Mouse (Mus musculus) adrenal gland, postnatal 14 days (tissue): ENCODE measurements around the gene Shroom3. TPM values are rescaled to one million over a fixed set of nuclear protein-coding genes. Genes with fewer than 3 reads are reported as not detected.

ENCODE experiments used
- DNase-seq: peaks from one replicate; pipeline ENCODE4 v3.0.0; 2021; ENCODE audit warnings: mixed read lengths
- total RNA-seq: library from RNA; stranded (reverse); gene quantifications from 2 replicates; pipeline ENCODE4 v1.2.3, GENCODE M21; 2021

Shroom3 gene
- total RNA-seq, 1 experiment from 2014 or later, result 7.9 TPM

GRCm38 (mm10) chr5:92969926-92970325 lies 286.7 kb downstream of the Shroom3 start:
- no peak for DNase-seq

DNA sequence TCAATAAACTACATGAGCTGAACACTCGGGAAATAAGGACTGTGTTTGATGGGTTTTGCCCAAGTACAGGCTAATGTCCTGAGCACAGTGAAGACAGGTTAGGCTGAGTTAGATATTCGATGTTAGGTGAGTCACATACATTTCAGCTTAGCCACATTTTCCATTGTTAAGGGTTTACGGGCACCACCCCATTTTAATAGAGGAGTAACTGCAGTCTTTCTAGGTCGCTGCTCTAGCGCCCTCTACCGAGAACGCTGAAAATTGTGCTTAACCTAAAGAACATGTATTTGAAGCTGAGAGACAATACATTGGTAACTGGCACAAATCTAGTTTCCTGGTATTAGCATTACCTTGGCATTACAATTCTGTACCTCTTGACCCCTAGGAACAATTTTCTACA lies 287.2 kb downstream of the Shroom3 start:
- DNase-seq, result peak; percentile 39

- DNase-seq, result no peak
Measured at GRCm38 (mm10) chr5:92980393-92980792, 297.2 kb downstream of the Shroom3 start.

DNA sequence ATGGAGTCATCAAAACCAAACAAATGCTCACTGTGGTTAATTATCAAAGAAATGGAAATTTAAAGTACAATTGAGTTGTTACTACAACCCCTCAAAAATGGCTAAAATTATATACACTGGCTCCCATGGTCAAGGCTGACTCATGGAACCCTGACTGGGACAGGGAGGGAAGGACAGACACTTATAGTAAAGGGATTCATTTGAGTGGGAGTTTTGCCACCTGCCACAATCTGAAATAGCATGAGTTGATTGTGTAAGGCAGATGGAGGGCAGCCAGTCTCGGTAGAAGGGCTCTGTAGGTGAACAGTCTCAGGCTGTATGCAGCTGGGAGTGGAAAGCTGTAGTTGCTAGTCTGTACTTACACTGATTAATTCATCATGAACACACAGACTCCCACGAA lies 297.6 kb downstream of the Shroom3 start:
- DNase-seq, result no peak

DNA sequence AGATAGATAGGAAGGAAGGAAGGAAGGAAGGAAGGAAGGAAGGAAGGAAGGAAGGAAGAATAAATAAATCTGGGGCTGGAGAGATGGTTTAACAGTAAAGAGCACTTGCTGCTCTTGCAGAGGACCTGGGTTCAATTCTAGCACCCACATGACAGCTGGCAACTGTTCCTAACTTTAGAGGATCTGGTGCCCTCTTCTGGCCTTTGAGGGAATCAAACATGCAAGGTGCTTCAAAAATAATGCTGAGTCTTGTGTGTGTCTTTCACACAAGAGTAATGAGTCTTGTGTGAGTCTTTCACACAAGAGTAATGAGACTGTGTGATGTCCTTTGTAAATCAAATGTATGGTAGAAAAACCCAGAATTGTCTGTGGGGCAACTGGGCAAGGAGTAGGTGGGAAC lies 299.4 kb downstream of the Shroom3 start:
- DNase-seq, result peak; percentile 47

DNA sequence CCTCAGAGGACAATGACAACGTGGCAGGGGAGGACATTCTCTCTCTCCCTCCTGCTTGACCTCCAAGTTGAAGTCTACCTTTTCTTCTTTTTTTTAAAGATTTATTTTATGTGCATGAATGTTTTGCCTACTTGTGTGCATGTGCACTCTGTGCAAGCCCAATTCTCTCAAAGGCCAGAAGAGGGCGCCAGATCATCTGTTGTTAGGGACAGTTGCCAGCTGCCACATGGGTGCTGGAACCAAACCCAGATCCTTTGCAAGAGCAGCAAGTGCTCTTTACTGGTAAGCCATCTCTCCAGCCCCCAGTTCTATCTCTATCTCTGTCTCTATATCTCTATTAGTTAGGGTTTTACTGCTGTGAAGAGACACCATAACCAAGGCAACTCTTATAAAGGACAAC lies 300.7 kb downstream of the Shroom3 start:
- DNase-seq, result peak; percentile 32

DNA sequence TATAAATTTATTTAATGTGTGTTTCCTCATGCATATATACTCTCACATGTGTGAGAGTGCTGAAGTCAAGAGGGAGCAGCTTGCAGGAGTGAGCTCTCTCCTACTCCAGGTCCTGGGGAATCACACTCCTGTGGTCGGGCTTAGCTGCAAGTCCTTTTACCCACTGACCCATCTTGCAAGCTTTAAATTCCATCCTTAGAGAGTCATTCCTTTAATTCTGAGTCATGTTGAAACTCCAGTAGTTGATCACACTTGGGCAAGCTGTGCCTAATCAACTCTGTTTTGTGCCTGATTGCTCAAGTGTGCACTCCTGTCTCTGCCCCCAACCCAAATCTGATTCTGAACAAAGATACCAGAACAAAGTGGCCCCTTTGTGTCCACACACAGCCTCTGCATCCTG lies 301.5 kb downstream of the Shroom3 start:
- no peak for DNase-seq

DNA sequence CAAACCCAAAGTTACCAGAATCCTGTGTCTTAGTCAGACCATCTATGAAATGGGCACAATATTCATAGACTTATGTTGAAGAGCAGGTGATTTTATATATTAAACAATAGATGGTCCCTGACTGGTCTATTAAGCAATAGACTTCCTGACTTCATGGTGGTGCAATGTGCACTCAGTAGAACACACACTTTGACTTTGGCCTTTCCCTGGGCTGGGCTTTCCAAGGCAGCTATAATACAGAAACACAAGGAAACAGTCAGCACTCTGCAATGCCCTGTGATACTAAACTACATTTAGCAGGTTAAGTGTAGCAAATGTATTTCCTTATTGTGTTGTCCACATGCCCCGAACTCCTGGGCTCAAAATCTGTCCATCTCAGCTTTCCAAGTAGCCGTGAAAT lies 302.2 kb downstream of the Shroom3 start:
- no peak for DNase-seq

GRCm38 (mm10) chr5:92986651-92987610 lies 303.7 kb downstream of the Shroom3 start:
- no peak for DNase-seq

DNA sequence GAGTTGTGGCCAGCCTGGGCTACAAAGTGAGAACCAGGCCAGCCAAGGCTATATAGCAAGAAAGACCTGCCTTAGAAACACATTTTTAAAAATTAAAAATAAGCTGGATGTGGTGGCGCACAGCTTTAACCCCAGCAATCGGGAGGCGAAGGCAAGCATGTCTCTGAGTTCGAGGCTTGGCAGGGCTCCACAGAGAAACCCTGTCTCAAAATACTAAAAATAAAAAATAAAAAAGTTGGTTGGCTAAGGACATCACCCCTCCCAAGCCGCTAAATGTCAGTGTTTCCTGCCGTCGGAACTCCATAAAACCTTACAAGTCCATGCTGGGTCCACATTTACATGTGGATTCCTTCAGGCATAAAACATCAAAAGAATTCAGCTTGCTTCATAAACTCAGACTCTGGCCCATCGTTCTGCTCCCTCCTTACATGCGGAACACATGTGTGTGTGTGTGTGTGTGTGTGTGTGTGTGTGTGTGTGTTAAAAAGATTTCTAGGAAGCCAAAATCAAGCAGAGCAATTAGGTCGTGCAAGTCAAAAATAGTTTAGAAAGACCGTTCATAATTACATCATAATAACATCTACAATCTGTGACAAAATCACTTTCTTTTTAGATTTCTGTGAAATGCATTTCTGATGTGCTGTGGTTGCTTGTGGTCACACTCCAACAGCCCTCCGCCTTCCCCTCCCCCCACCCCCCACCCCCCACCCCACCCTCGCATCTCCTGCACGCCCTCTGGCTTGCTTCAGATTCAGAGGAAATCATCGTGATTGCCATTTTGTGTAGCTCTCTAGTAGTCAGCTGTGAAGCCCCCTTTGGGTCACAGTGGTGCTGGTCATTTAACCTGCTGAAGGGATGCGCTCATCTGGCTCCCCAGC lies 304.9 kb downstream of the Shroom3 start:
- no peak for DNase-seq

- no peak for DNase-seq
Measured at GRCm38 (mm10) chr5:92988769-92989356, 305.6 kb downstream of the Shroom3 start.

- no peak for DNase-seq
Measured at GRCm38 (mm10) chr5:92992106-92992505, 308.9 kb downstream of the Shroom3 start.

DNA sequence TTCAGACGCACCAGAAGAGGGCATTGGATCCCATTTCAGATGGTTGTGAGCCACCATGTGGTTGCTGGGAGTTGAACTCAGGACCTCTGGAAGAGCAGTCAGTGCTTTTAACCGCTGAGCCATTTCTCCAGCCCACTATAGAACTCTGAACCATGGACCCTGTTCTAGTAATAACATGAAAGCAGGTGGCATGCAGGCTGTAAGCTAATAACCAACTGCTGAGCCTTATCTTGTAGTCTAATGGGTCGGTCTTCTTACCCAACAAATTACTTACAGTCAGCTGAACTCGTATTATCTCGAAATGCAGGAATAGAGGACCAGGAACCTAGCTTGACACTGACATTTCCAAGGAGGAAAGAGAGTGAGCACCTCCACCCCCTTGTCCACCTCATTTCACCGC lies 311.1 kb downstream of the Shroom3 start:
- no peak for DNase-seq

- peak; percentile 32 for DNase-seq
Measured at GRCm38 (mm10) chr5:92994861-92995260, 311.6 kb downstream of the Shroom3 start.

- DNase-seq, result no peak
Measured at GRCm38 (mm10) chr5:92997428-92998120, 314.3 kb downstream of the Shroom3 start.

- DNase-seq, result no peak
Measured at GRCm38 (mm10) chr5:92998494-92999016, 315.3 kb downstream of the Shroom3 start.

DNA sequence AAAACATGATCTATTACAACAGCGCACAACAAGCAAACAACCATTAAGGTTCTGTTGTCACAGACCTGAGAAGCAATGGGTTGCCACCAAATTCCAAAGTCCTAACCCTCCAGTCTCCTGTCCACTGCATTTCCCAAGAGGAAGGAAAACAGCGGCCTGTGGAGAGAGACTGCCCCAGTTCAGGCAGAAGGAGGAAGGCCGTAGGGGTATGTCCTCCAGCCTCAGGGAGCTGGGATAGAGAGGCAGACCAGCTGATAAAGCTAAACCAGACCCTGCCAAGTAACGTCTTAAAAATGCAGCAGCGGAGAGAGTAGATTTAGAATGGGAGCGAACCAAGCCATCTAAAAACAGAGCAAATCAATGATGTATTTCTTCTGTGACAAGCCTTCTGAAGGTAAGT lies 316.8 kb downstream of the Shroom3 start:
- DNase-seq, result no peak

DNA sequence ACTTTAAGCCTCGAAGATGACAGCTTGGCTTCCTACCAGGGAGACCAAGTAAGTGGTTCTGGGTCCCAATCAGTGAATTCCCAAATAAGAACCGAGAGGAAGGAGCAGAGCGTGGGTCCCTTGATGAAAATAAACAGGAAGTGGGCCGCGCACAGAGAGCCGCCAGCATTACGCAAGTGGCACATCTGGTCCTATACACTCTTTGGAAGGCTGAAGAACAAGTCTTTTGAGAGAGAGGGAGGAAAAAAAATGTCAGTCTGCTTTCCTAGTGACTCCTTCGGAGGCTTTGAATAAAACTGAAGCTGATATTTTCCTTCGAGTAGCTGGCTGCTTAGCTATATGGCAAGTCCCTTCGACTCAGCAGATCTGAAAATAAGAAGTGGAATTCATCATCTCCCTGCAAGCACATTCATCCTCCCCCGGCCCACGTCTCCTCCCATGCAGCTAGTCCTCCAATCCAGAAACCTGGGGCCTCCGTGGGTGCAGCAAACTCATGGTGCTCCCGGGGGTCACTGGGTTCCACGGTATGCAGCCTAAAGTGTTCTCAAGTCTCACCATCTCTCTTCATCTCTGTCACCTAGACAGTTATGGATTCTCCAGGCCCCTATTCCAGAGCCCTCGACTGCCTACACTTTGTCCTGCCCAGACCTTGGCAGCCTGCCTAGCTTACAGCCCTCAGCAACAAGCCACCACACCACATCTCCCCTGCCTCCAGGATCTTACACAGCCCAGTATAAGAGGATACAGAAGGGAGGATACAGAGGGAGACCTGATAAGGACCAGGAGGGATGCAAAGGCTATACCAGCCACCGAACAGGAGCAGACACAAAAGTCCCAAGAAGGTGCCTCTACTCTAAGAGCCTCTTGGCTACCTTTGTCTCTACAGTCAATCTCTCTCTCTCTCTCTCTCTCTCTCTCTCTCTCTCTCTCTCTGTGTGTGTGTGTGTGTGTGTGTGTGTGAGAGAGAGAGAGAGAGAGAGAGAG lies 317.8 kb downstream of the Shroom3 start:
- DNase-seq, result no peak

DNA sequence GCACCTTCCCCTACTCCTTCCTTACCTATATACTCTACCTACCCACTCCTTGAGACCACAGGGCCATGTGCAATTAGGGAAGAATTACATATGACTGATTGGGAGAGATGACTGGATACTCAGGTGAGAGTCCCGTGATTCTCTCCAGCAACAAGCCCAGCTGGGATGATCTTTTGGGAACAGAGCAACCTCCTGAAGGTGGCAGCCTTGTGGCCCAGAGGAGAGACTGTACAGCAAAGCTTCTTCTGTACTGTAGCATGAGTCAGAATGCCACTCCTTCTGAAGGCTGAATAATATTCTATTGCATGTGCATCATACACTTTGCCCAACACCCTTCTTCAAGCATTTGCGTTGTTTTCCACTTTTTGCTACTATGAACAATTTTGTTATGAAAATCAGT lies 319.4 kb downstream of the Shroom3 start:
- no peak for DNase-seq

DNA sequence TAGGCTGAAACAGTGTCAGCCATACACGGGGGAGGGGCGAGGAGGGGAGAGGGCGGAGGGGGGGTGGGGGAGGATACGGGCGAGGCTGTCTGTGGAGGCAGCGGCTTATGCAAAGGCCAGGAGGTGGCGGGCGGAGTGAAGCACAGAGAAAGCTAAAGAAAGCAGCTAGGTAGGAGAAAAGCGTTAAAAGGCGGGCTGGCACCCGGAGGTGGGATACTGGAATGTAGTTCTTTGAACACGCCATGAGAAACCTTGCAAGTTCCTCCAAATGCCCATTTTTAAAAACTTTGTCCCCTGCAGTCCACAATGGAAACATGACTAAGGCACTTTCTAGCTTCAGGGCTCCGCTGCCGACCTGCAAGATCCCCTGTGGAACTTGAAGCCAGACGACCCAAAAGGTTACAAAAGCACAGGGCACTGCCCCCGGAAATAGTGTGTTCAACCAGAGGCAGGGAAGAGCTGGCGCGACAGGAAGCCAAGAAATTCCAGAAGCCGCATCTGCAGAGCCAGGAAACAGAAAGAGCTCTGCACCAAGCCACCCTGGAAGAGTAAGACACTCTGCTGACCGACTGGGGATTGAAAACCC lies 322.1 kb downstream of the Shroom3 start:
- peak; percentile 70 for DNase-seq
